Mouse (Mus musculus): ENCODE data around the gene Tmeff1. TPM values are rescaled to one million over a fixed set of nuclear protein-coding genes. Genes with fewer than 3 reads are reported as not detected.

The Tmeff1 gene
- polyA plus RNA-seq, 1 experiment from 2014 or later = 126 TPM

DNA sequence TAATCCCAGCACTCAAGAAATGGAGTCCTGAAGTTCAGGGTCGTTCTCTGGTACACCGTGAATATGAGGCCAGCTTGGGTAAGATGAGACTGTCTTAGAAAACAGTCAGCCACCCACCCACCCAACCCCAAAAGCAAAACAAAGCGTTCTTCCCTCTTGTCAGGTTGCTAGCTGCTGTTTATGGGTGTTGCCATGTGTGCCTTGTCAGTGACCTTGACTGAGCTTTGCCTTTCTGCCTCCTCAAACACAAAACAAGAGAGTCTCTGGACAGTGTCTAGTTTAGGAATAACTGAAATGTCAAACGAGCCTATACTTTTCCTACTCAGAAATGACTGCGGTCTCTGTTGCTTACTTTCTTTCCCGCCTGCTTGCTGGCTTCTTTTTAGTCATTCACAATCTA is 37.3 kb downstream of the Tmeff1 start:
- WGBS = 97% methylated on average over 6 of the region's 6 CpGs
- H3K27me3 ChIP-seq (replicated peaks; ENCODE audit: control insufficient read depth, insufficient read depth, low read length) = no peaks in the 10 kb centered on the region
- DNase-seq (ENCODE audit: low spot score) = no peak
- peaks cover 28% of the 10 kb centered on the region for H3K36me3 ChIP-seq (ENCODE audit: control insufficient read depth, insufficient read depth, low read length)
- H3K4me1 ChIP-seq (ENCODE audit: control insufficient read depth, insufficient read depth, low read length) = no peaks in the 10 kb centered on the region
- ATAC-seq = no peak
- no peak overlapping the region for H3K9ac ChIP-seq (ENCODE audit: low read length)
- no peaks in the 10 kb centered on the region for H3K9me3 ChIP-seq (replicated peaks; ENCODE audit: control insufficient read depth, low read length)
- H3K27ac ChIP-seq (ENCODE audit: low read depth, low read length) = no peak overlapping the region
- H3K4me2 ChIP-seq (ENCODE audit: low read length) = no peak overlapping the region
- no peak overlapping the region for H3K4me3 ChIP-seq (ENCODE audit: low read depth, low read length)

DNA sequence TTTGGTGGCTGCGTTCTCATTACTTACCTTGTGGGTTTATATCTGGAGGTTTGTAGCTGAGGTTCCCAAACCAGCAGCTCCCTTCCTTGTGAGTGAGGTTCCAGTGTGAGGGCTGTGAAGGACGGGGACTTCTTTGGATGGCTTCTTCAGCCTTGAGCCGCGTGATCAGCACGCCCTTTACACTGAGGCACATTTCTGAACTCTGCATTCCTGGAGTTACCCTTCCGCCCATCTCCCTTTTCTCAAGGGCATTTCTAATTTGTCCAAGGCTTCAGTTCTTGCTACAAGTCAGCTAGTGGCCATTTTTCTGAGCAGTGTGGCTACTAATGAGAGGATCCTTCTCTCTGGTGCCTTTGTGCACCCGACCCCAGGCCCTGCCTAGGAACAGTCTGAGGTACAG is 38.0 kb downstream of the Tmeff1 start:
- no peaks in the 10 kb centered on the region for H3K9me3 ChIP-seq (replicated peaks; ENCODE audit: control insufficient read depth, low read length)
- no peak overlapping the region for H3K4me3 ChIP-seq (ENCODE audit: low read depth, low read length)
- no peak overlapping the region for H3K9ac ChIP-seq (ENCODE audit: low read length)
- DNase-seq (ENCODE audit: low spot score) (no peak), ATAC-seq (no peak)
- H3K4me2 ChIP-seq (ENCODE audit: low read length) = no peak overlapping the region
- 90% methylated on average over 7 of the region's 7 CpGs for WGBS
- H3K36me3 ChIP-seq (ENCODE audit: control insufficient read depth, insufficient read depth, low read length) = peaks cover 28% of the 10 kb centered on the region
- H3K27ac ChIP-seq (ENCODE audit: low read depth, low read length) = no peak overlapping the region
- H3K27me3 ChIP-seq (replicated peaks; ENCODE audit: control insufficient read depth, insufficient read depth, low read length) = no peaks in the 10 kb centered on the region
- no peaks in the 10 kb centered on the region for H3K4me1 ChIP-seq (ENCODE audit: control insufficient read depth, insufficient read depth, low read length)

DNA sequence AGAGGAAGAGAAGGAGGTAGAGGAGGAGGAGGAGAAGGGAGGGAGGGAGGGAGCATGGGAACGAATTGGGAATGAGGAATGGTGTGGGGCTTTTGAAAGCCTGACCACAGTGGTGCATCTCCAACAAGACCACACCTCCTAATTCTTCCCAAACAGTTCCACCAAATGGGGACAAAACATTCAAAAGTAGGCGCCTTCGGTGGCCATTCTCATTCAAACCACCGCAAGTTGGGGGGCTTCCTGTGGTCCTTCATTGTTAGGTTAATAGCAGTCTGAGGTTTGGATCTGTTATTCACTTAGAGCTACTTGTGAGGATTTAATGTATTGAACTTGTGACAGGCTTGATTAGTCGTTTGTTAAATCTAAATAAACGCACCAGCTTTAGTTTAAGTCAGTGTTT is 40.0 kb downstream of the Tmeff1 start:
- Histone ChIP-seq H3K9me3 (replicated peaks; ENCODE audit: control insufficient read depth, low read length) (no peaks in the 10 kb centered on the region), H3K36me3 (ENCODE audit: control insufficient read depth, insufficient read depth, low read length) (peaks cover 36% of the 10 kb centered on the region)

DNA sequence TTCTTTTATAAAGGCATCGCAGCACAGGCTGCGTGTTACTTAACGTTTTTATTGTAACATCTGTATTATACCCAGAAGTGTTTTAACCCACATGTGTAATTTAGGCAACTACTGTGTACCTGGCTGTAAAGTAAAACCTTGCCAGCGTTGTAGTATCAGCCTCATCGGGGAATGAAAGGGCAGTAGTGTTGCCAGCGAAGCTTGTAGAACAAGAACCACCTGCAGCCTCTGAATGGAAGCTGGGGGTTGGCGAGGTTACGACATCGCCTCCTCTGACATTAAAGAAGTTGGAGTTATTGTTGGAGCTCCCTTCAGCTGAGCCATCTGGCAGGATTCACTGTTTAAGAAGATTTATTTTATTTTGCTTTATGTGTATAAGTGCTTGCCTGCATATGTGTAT is 40.9 kb downstream of the Tmeff1 start:
- no peaks in the 10 kb centered on the region for H3K9me3 ChIP-seq (replicated peaks; ENCODE audit: control insufficient read depth, low read length)
- 85% methylated on average over 9 of the region's 9 CpGs for WGBS
- no peaks in the 10 kb centered on the region for H3K27me3 ChIP-seq (replicated peaks; ENCODE audit: control insufficient read depth, insufficient read depth, low read length)
- H3K4me2 ChIP-seq (ENCODE audit: low read length) = no peak overlapping the region
- H3K36me3 ChIP-seq (ENCODE audit: control insufficient read depth, insufficient read depth, low read length) = peaks cover 37% of the 10 kb centered on the region
- no peak for DNase-seq (ENCODE audit: low spot score)
- H3K4me3 ChIP-seq (ENCODE audit: low read depth, low read length) = no peak overlapping the region
- no peaks in the 10 kb centered on the region for H3K4me1 ChIP-seq (ENCODE audit: control insufficient read depth, insufficient read depth, low read length)
- ATAC-seq = no peak
- no peak overlapping the region for H3K9ac ChIP-seq (ENCODE audit: low read length)
- no peak overlapping the region for H3K27ac ChIP-seq (ENCODE audit: low read depth, low read length)

More for the DNA sequence above, 40.0 kb downstream of the Tmeff1 start:
- H3K4me2 ChIP-seq (ENCODE audit: low read length) = no peak overlapping the region
- ATAC-seq (no peak), DNase-seq (ENCODE audit: low spot score) (no peak)
- no peak overlapping the region for H3K4me3 ChIP-seq (ENCODE audit: low read depth, low read length)
- H3K4me1 ChIP-seq (ENCODE audit: control insufficient read depth, insufficient read depth, low read length) = no peaks in the 10 kb centered on the region
- no peaks in the 10 kb centered on the region for H3K27me3 ChIP-seq (replicated peaks; ENCODE audit: control insufficient read depth, insufficient read depth, low read length)
- 46% methylated on average over 6 of the region's 6 CpGs for WGBS
- H3K9ac ChIP-seq (ENCODE audit: low read length) = no peak overlapping the region
- no peak overlapping the region for H3K27ac ChIP-seq (ENCODE audit: low read depth, low read length)

DNA sequence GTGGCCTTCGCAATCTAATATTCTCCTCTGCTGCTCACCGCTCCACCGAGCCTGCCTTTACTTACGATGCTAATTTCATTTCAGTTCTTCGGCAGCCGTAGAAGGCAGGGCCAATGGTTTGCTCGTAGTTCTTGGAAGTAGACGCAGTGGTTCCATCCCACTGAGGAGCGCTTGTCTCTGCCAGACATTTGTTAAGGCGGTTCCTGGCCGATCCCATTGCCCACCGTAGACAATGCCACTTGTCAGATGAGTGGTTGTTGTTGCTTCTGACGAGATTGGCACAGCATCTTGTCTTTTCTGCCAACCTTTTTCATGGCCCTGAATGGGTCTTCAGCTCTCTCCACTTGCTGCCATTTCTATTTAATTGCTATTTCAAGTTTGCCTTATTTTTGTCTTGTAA is 44.5 kb downstream of the Tmeff1 start:
- Histone ChIP-seq H3K4me2 (ENCODE audit: low read length) (no peak overlapping the region), H3K4me3 (ENCODE audit: low read depth, low read length) (no peak overlapping the region), H3K9me3 (replicated peaks; ENCODE audit: control insufficient read depth, low read length) (no peaks in the 10 kb centered on the region), H3K27me3 (replicated peaks; ENCODE audit: control insufficient read depth, insufficient read depth, low read length) (no peaks in the 10 kb centered on the region), H3K27ac (ENCODE audit: low read depth, low read length) (no peak overlapping the region), H3K36me3 (ENCODE audit: control insufficient read depth, insufficient read depth, low read length) (peaks cover 24% of the 10 kb centered on the region), H3K9ac (ENCODE audit: low read length) (no peak overlapping the region), H3K4me1 (ENCODE audit: control insufficient read depth, insufficient read depth, low read length) (no peaks in the 10 kb centered on the region)
- ATAC-seq (peak; percentile 47; the same call in 1 of the 2 replicates), DNase-seq (ENCODE audit: low spot score) (peak; percentile 67)
- WGBS = 68% methylated on average over 13 of the region's 13 CpGs

DNA sequence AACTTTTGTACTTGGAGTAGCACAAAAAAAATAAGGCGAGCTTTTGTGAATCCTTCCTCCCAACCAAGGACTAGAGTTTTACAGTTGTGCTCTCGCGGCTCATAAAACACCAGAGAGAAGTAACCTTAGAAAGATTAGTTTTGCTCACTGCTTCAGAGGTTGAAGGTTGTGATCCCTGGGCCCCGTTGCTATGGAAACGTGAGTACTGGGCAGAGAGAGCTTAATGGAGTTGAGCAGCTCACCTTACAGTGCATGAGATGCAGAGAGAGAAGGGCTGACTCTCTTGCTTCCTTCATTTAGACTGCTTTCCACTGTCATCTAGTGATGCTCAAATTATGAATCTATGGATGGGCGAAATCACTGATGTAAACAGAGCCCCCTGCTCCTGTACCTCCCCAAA is 48.6 kb downstream of the Tmeff1 start:
- WGBS = 87% methylated on average over 6 of the region's 6 CpGs
- DNase-seq (ENCODE audit: low spot score) = no peak
- Histone ChIP-seq H3K27me3 (replicated peaks; ENCODE audit: control insufficient read depth, insufficient read depth, low read length) (no peaks in the 10 kb centered on the region), H3K9ac (ENCODE audit: low read length) (no peak overlapping the region), H3K27ac (ENCODE audit: low read depth, low read length) (no peak overlapping the region), H3K4me2 (ENCODE audit: low read length) (no peak overlapping the region), H3K9me3 (replicated peaks; ENCODE audit: control insufficient read depth, low read length) (no peaks in the 10 kb centered on the region), H3K36me3 (ENCODE audit: control insufficient read depth, insufficient read depth, low read length) (peaks cover 41% of the 10 kb centered on the region), H3K4me3 (ENCODE audit: low read depth, low read length) (no peak overlapping the region), H3K4me1 (ENCODE audit: control insufficient read depth, insufficient read depth, low read length) (no peaks in the 10 kb centered on the region)
- ATAC-seq = no peak

DNA sequence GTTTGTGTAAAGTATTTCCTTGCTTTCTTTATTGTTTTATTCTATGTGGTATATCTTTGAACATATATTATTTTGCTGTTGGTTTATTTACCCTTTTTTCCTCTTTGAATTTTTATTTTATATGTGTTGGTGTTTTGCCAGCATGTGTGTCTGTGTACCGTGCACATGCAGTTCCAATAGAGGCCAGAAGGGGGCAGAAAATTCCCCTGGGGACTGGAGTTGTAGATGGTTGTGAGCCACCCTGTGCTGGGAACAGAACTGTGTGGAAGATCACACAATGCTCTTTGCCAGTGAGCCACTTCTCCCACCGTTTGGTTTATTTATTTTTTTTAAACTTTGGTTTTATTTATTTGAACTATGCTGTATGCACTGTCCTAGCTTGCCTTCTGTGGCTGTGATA is 49.1 kb downstream of the Tmeff1 start:
- Histone ChIP-seq H3K4me2 (ENCODE audit: low read length) (no peak overlapping the region), H3K27ac (ENCODE audit: low read depth, low read length) (no peak overlapping the region), H3K9ac (ENCODE audit: low read length) (no peak overlapping the region), H3K36me3 (ENCODE audit: control insufficient read depth, insufficient read depth, low read length) (peaks cover 41% of the 10 kb centered on the region), H3K4me1 (ENCODE audit: control insufficient read depth, insufficient read depth, low read length) (no peaks in the 10 kb centered on the region), H3K27me3 (replicated peaks; ENCODE audit: control insufficient read depth, insufficient read depth, low read length) (no peaks in the 10 kb centered on the region), H3K4me3 (ENCODE audit: low read depth, low read length) (no peak overlapping the region), H3K9me3 (replicated peaks; ENCODE audit: control insufficient read depth, low read length) (no peaks in the 10 kb centered on the region)
- ATAC-seq (no peak), DNase-seq (ENCODE audit: low spot score) (peak; percentile 24)
- 84% methylated on average over 2 of the region's 2 CpGs for WGBS

DNA sequence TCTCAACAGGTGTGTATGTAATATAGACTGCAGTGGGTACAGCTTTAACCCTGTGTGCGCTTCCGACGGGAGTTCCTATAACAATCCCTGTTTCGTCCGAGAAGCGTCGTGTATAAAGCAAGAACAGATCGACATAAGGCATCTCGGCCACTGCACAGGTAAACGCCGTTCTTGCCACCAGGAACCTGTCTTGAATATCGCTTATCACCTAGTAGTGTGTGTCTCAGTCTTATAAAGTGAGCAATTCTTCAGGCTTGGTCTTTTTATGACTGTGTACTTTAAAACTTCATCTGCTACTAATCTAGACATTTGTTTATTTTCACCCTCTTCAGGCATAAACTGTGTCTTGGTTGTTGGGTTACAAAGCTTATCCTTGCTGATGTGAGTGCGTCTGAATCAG is 51.9 kb downstream of the Tmeff1 start:
- WGBS = 96% methylated on average over 13 of the region's 13 CpGs
- H3K9ac ChIP-seq (ENCODE audit: low read length) = no peak overlapping the region
- no peaks in the 10 kb centered on the region for H3K27me3 ChIP-seq (replicated peaks; ENCODE audit: control insufficient read depth, insufficient read depth, low read length)
- H3K4me1 ChIP-seq (ENCODE audit: control insufficient read depth, insufficient read depth, low read length) = no peaks in the 10 kb centered on the region
- no peaks in the 10 kb centered on the region for H3K9me3 ChIP-seq (replicated peaks; ENCODE audit: control insufficient read depth, low read length)
- no peak overlapping the region for H3K4me2 ChIP-seq (ENCODE audit: low read length)
- peaks cover 50% of the 10 kb centered on the region for H3K36me3 ChIP-seq (ENCODE audit: control insufficient read depth, insufficient read depth, low read length)
- no peak for ATAC-seq
- no peak overlapping the region for H3K27ac ChIP-seq (ENCODE audit: low read depth, low read length)
- H3K4me3 ChIP-seq (ENCODE audit: low read depth, low read length) = no peak overlapping the region
- no peak for DNase-seq (ENCODE audit: low spot score)

DNA sequence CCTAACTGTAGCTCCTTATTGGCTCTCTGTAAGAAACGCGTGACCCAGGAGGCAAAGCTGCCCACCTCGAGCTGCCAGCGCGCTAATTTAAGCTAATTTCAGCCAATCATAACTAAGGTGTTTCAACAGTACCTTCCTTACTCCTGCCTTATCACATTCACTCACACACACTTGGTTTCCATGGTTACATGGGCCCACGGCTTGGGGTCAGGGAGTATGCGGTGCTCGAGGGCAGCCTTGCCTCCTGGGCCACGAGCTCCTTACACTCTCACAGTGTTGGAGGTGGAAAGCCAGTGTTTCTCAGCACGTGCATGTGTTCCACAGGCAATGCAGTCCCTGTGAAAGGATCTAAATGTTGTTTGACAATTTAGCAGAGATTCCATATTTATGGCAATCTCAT is 53.2 kb downstream of the Tmeff1 start:
- H3K27ac ChIP-seq (ENCODE audit: low read depth, low read length) = no peak overlapping the region
- no peak for DNase-seq (ENCODE audit: low spot score)
- peaks cover 57% of the 10 kb centered on the region for H3K36me3 ChIP-seq (ENCODE audit: control insufficient read depth, insufficient read depth, low read length)
- no peaks in the 10 kb centered on the region for H3K4me1 ChIP-seq (ENCODE audit: control insufficient read depth, insufficient read depth, low read length)
- no peak overlapping the region for H3K4me3 ChIP-seq (ENCODE audit: low read depth, low read length)
- no peak overlapping the region for H3K9ac ChIP-seq (ENCODE audit: low read length)
- ATAC-seq = no peak; the same call in 1 of the 2 replicates
- H3K9me3 ChIP-seq (replicated peaks; ENCODE audit: control insufficient read depth, low read length) = no peaks in the 10 kb centered on the region
- WGBS = 75% methylated on average over 10 of the region's 10 CpGs
- no peaks in the 10 kb centered on the region for H3K27me3 ChIP-seq (replicated peaks; ENCODE audit: control insufficient read depth, insufficient read depth, low read length)
- H3K4me2 ChIP-seq (ENCODE audit: low read length) = no peak overlapping the region
